Mouse (Mus musculus): ENCODE data around the gene Chrne. TPM values are rescaled to one million over a fixed set of nuclear protein-coding genes. Genes with fewer than 3 reads are reported as not detected.

Gene Chrne
- polyA plus RNA-seq (2015; fragmentation: Nextera tagmentation; extraction: Ambion mirVana), result 0.41 TPM in 1 of 2 replicates, not detected in the other

DNA sequence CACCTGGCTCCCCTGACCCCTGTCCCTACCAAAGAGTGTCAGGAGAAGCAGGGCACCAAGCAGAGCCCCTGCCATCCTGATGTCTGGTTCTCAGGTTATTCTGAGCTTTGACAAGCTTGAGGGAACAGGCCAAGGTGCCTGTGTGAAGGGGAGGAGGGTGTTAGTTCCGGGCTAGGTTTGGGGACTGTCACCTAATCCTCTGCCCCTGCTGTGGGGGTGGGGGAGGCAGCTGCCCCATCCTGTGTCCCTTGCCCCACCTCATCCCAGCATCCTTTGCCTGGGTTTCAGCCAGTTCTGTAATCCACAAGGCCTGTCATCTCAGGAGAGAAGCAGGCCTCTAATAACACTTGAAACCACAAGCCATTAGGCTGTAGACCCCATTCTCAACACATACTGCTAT, at the start of gene Chrne:
Chrne (minus strand) TSS at position 116 of the 400 bp plus-strand sequence.
- no peak for ATAC-seq (ENCODE audit: insufficient number of reproducible peaks, low FRiP score, low TSS enrichment, low read depth)
- H3K9ac ChIP-seq, result no peak within 1 kb of the TSS
- H3K4me2 ChIP-seq, result no peak within 1 kb of the TSS
- H3K27ac ChIP-seq, result no peak within 1 kb of the TSS
- no peaks in the 10 kb centered on the region for H3K36me3 ChIP-seq
- H3K4me3 ChIP-seq, result no peak within 1 kb of the TSS
- H3K4me1 ChIP-seq, result peaks cover 15% of the 10 kb centered on the region
- WGBS, result 43% methylated on average over 1 of the region's 1 CpGs
- H3K9me3 ChIP-seq, result no peaks in the 10 kb centered on the region
- H3K27me3 ChIP-seq, result no peaks in the 10 kb centered on the region

DNA sequence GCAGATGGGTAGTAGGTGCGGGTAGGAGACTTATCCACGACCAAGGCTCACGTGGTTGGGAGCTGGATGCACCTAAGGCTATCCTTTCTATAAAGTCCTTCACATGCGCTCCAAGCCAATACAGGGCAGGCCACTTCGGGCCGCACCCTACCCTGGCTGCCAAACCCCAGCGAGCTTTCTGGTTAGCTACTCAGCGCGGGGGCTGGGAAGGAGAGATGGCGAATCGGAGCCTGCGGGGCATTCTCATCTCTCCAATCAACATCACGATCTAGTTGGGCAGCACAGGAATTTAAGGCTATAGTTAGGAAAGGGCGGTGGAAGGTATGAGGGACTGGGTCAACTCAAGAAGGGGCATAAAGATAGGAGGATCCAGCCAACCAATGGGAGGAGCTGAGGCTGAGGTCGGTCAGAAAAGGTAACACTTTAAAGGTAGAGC, 49.3 kb upstream of the Chrne start:
- no peak for ATAC-seq (ENCODE audit: insufficient number of reproducible peaks, low FRiP score, low TSS enrichment, low read depth)
- Histone ChIP-seq H3K4me1 (peaks cover 27% of the 10 kb centered on the region), H3K4me3 (peak overlapping the region; percentile 71), H3K27me3 (no peaks in the 10 kb centered on the region), H3K9me3 (no peaks in the 10 kb centered on the region), H3K4me2 (peak overlapping the region; percentile 77), H3K27ac (peak overlapping the region; percentile 100), H3K36me3 (peaks cover 45% of the 10 kb centered on the region), H3K9ac (peak overlapping the region; percentile 24)
- under 1% methylated on average over 15 of the region's 15 CpGs for WGBS

GRCm38 (mm10) chr11:70667271-70668150, 48.5 kb upstream of the Chrne start:
- Histone ChIP-seq H3K9ac (no peak overlapping the region), H3K27ac (peak overlapping the region; percentile 100), H3K9me3 (no peaks in the 10 kb centered on the region), H3K27me3 (no peaks in the 10 kb centered on the region), H3K36me3 (peaks cover 51% of the 10 kb centered on the region), H3K4me3 (peak overlapping the region; percentile 71), H3K4me2 (peak overlapping the region; percentile 77), H3K4me1 (peaks cover 27% of the 10 kb centered on the region)
- WGBS, result 47% methylated on average over 14 of the region's 14 CpGs
- no peak for ATAC-seq (ENCODE audit: insufficient number of reproducible peaks, low FRiP score, low TSS enrichment, low read depth)

GRCm38 (mm10) chr11:70666687-70667086, 47.7 kb upstream of the Chrne start:
- no peaks in the 10 kb centered on the region for H3K9me3 ChIP-seq
- no peak overlapping the region for H3K4me3 ChIP-seq
- no peak overlapping the region for H3K27ac ChIP-seq
- no peak overlapping the region for H3K9ac ChIP-seq
- ATAC-seq (ENCODE audit: insufficient number of reproducible peaks, low FRiP score, low TSS enrichment, low read depth), result no peak
- H3K27me3 ChIP-seq, result no peaks in the 10 kb centered on the region
- no peak overlapping the region for H3K4me2 ChIP-seq
- H3K4me1 ChIP-seq, result peaks cover 27% of the 10 kb centered on the region
- 91% methylated on average over 8 of the region's 8 CpGs for WGBS
- H3K36me3 ChIP-seq, result peaks cover 53% of the 10 kb centered on the region

DNA sequence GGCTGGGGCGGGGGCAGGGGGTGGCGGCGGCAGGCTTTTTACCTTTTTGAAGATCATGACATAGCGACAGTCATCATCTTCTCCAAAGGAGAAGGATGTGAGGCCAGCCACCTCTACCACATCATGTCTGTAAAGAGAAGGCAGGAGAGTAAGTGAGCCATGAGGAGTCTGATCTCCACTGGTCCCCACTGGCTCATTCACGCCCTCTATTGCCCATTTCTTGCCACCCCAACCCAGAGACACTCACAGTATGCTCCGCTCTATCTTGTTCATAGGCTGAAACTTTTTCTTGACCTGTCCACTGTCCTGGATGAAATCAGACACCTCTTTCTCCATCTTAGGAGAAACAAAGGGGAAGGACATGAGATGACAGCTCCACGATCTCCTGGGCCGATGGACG, 45.7 kb upstream of the Chrne start:
- 96% methylated on average over 9 of the region's 9 CpGs for WGBS
- Histone ChIP-seq H3K4me1 (peaks cover 13% of the 10 kb centered on the region), H3K27me3 (no peaks in the 10 kb centered on the region), H3K27ac (no peak overlapping the region), H3K9ac (no peak overlapping the region), H3K36me3 (peaks cover 65% of the 10 kb centered on the region), H3K9me3 (no peaks in the 10 kb centered on the region), H3K4me2 (no peak overlapping the region), H3K4me3 (no peak overlapping the region)
- ATAC-seq (ENCODE audit: insufficient number of reproducible peaks, low FRiP score, low TSS enrichment, low read depth), result no peak

GRCm38 (mm10) chr11:70663957-70664356, 44.9 kb upstream of the Chrne start:
- Histone ChIP-seq H3K27me3 (no peaks in the 10 kb centered on the region), H3K9ac (no peak overlapping the region), H3K27ac (no peak overlapping the region), H3K4me2 (no peak overlapping the region), H3K9me3 (no peaks in the 10 kb centered on the region), H3K4me3 (no peak overlapping the region), H3K4me1 (peaks cover 15% of the 10 kb centered on the region), H3K36me3 (peaks cover 69% of the 10 kb centered on the region)
- WGBS, result 93% methylated on average over 6 of the region's 6 CpGs
- ATAC-seq (ENCODE audit: insufficient number of reproducible peaks, low FRiP score, low TSS enrichment, low read depth), result no peak

DNA sequence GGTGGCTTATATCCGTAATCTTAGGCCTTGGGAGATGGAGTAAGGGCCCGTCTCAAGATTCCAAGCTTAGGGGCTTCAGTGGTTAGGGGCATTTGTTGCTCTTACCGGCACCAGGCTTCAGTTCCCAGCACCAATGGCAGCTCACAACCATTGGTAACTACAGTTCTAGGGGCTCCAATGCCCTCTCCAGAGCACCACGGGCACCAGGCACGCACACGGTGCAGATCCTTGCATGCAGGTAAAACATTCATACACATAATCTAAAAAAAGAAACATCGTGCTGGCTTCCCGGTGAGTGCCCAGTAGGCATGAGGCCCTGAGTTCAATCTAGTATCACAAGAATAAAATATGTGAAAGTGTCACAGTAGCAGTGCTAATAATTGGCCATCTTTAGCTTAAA, 44.1 kb upstream of the Chrne start:
- no peak for ATAC-seq (ENCODE audit: insufficient number of reproducible peaks, low FRiP score, low TSS enrichment, low read depth)
- no peak overlapping the region for H3K4me3 ChIP-seq
- H3K4me2 ChIP-seq, result no peak overlapping the region
- peaks cover 69% of the 10 kb centered on the region for H3K36me3 ChIP-seq
- no peak overlapping the region for H3K9ac ChIP-seq
- H3K27me3 ChIP-seq, result no peaks in the 10 kb centered on the region
- no peak overlapping the region for H3K27ac ChIP-seq
- peaks cover 21% of the 10 kb centered on the region for H3K4me1 ChIP-seq
- H3K9me3 ChIP-seq, result no peaks in the 10 kb centered on the region
- 86% methylated on average over 8 of the region's 8 CpGs for WGBS

- H3K9me3 ChIP-seq, result no peaks in the 10 kb centered on the region
- peaks cover 36% of the 10 kb centered on the region for H3K4me1 ChIP-seq
- no peak overlapping the region for H3K4me3 ChIP-seq
- H3K36me3 ChIP-seq, result peaks cover 58% of the 10 kb centered on the region
- ATAC-seq (ENCODE audit: insufficient number of reproducible peaks, low FRiP score, low TSS enrichment, low read depth), result no peak
- H3K9ac ChIP-seq, result no peak overlapping the region
- H3K4me2 ChIP-seq, result no peak overlapping the region
- H3K27me3 ChIP-seq, result no peaks in the 10 kb centered on the region
- 82% methylated on average over 8 of the region's 8 CpGs for WGBS
- H3K27ac ChIP-seq, result 0 out of 2 replicates have a peak overlapping the region, but pooled peaks have one; percentile 35
Measured at GRCm38 (mm10) chr11:70660571-70660970, 41.6 kb upstream of the Chrne start.

GRCm38 (mm10) chr11:70658942-70659341, 39.9 kb upstream of the Chrne start:
- Histone ChIP-seq H3K4me1 (peaks cover 42% of the 10 kb centered on the region), H3K4me2 (no peak overlapping the region), H3K9ac (no peak overlapping the region), H3K9me3 (no peaks in the 10 kb centered on the region), H3K4me3 (no peak overlapping the region), H3K36me3 (peaks cover 41% of the 10 kb centered on the region), H3K27me3 (no peaks in the 10 kb centered on the region), H3K27ac (no peak overlapping the region)
- no peak for ATAC-seq (ENCODE audit: insufficient number of reproducible peaks, low FRiP score, low TSS enrichment, low read depth)
- WGBS, result 72% methylated on average over 8 of the region's 8 CpGs

GRCm38 (mm10) chr11:70658521-70658920, 39.5 kb upstream of the Chrne start:
- Histone ChIP-seq H3K4me2 (0 out of 2 replicates have a peak overlapping the region, but pooled peaks have one; percentile 17), H3K9ac (0 out of 2 replicates have a peak overlapping the region, but pooled peaks have one; percentile 26), H3K27ac (peak overlapping the region; percentile 5; the same call in 1 of the 2 replicates), H3K4me1 (peaks cover 42% of the 10 kb centered on the region), H3K9me3 (no peaks in the 10 kb centered on the region), H3K27me3 (no peaks in the 10 kb centered on the region), H3K4me3 (0 out of 2 replicates have a peak overlapping the region, but pooled peaks have one; percentile 3), H3K36me3 (peaks cover 39% of the 10 kb centered on the region)
- ATAC-seq (ENCODE audit: insufficient number of reproducible peaks, low FRiP score, low TSS enrichment, low read depth), result no peak
- 68% methylated on average over 5 of the region's 5 CpGs for WGBS

GRCm38 (mm10) chr11:70657991-70658390, 39.0 kb upstream of the Chrne start:
- no peaks in the 10 kb centered on the region for H3K9me3 ChIP-seq
- no peak for ATAC-seq (ENCODE audit: insufficient number of reproducible peaks, low FRiP score, low TSS enrichment, low read depth)
- 0 out of 2 replicates have a peak overlapping the region, but pooled peaks have one; percentile 17 for H3K4me2 ChIP-seq
- no peaks in the 10 kb centered on the region for H3K27me3 ChIP-seq
- H3K9ac ChIP-seq, result 0 out of 2 replicates have a peak overlapping the region, but pooled peaks have one; percentile 26
- H3K4me3 ChIP-seq, result peak overlapping the region; percentile 3; the same call in 1 of the 2 replicates
- WGBS, result 53% methylated on average over 9 of the region's 9 CpGs
- H3K4me1 ChIP-seq, result peaks cover 45% of the 10 kb centered on the region
- peak overlapping the region; percentile 5 for H3K27ac ChIP-seq
- H3K36me3 ChIP-seq, result peaks cover 33% of the 10 kb centered on the region

DNA sequence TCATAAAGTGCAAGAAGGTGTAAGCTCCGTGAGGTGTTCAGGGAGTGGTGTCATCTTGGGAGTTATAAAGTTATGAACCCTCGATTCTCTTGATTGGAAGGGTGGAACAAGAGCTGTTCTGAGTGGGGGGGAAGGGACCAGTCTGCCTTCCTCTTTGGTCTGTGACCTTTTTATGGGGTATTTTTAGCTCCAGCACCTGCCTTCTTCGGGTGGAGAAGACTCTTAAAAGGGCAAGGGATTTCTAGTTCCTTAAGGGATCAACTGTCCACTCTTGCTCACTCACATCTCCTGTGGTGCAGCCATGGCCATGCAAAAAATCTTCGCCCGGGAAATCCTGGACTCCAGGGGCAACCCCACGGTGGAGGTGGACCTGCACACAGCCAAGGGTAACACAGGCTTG, 38.6 kb upstream of the Chrne start:
- 40% methylated on average over 6 of the region's 6 CpGs for WGBS
- Histone ChIP-seq H3K9me3 (no peaks in the 10 kb centered on the region), H3K4me3 (peak overlapping the region; percentile 100; the same call in 1 of the 2 replicates), H3K36me3 (peaks cover 31% of the 10 kb centered on the region), H3K9ac (no peak overlapping the region), H3K4me2 (0 out of 2 replicates have a peak overlapping the region, but pooled peaks have one; percentile 89), H3K27me3 (no peaks in the 10 kb centered on the region), H3K4me1 (peaks cover 49% of the 10 kb centered on the region), H3K27ac (peak overlapping the region; percentile 99)
- ATAC-seq (ENCODE audit: insufficient number of reproducible peaks, low FRiP score, low TSS enrichment, low read depth), result no peak

All from limb, embryonic 15.5 days (tissue).